Mouse (Mus musculus) lung, embryonic 15.5 days (tissue): Measurements from ENCODE around the gene Fam19a5. TPM values are rescaled to one million over a fixed set of nuclear protein-coding genes. Genes with fewer than 3 reads are reported as not detected.

Source experiments
- ATAC-seq: fragments of 200-750 bp; cut with Nextera tagmentation; 2 replicates; pipeline ENCODE4 v1.8.0; 2017; ENCODE audit warnings: moderate number of reproducible peaks, borderline replicate concordance; ENCODE audit not compliant: low FRiP score, low TSS enrichment; ENCODE audit errors: extremely low read depth
- H3K27ac ChIP-seq: fragments of 300-500 bp; sonication (generic); 2 replicates; pipeline ENCODE4 v1.5.1; 2015; ENCODE audit warnings: moderate library complexity, mild to moderate bottlenecking, inconsistent platforms
- H3K27me3 ChIP-seq: fragments of 300-500 bp; sonication (generic); 2 replicates; pipeline ENCODE4 v1.6.1; 2015; ENCODE audit warnings: inconsistent platforms
- H3K36me3 ChIP-seq: fragments of 300-500 bp; sonication (generic); 2 replicates; pipeline ENCODE4 v1.6.1; 2015; ENCODE audit warnings: inconsistent platforms
- H3K4me1 ChIP-seq: fragments of 300-500 bp; sonication (generic); 2 replicates; pipeline ENCODE4 v1.6.1; 2015; ENCODE audit warnings: inconsistent platforms
- H3K4me2 ChIP-seq: fragments of 300-500 bp; sonication (generic); 2 replicates; pipeline ENCODE4 v1.6.1; 2015; ENCODE audit warnings: inconsistent platforms, mild to moderate bottlenecking, moderate library complexity
- H3K4me3 ChIP-seq: fragments of 300-500 bp; sonication (generic); 2 replicates; pipeline ENCODE4 v1.5.1; 2015; ENCODE audit warnings: mild to moderate bottlenecking, inconsistent platforms
- H3K9ac ChIP-seq: fragments of 300-500 bp; sonication (generic); 2 replicates; pipeline ENCODE4 v1.6.1; 2015; ENCODE audit warnings: inconsistent platforms
- H3K9me3 ChIP-seq: fragments of 300-500 bp; sonication (generic); 2 replicates; pipeline ENCODE4 v1.6.1; 2016; ENCODE audit warnings: inconsistent platforms
- WGBS: fragments of 180-500 bp; shearing (Covaris S2); methylation state at CpG from one replicate; pipeline ENCODE4 v1.1.7; 2015; 5-methylcytosine and 5-hydroxymethylcytosine counted together
- microRNA-seq: library from miRNA; unstranded; fragments of <30 nt; microRNA quantifications from one replicate; pipeline ENCODE4, GENCODE M21; 2016
- polyA plus RNA-seq: library from polyadenylated mRNA; unstranded; fragments of >200 nt; fragmentation: Nextera tagmentation; extraction: Ambion mirVana; gene quantifications from 2 replicates; pipeline ENCODE4 v1.2.1, GENCODE M21; 2015

The Fam19a5 gene
- polyA plus RNA-seq, 1 experiment from 2014 or later: 0.82 TPM

DNA sequence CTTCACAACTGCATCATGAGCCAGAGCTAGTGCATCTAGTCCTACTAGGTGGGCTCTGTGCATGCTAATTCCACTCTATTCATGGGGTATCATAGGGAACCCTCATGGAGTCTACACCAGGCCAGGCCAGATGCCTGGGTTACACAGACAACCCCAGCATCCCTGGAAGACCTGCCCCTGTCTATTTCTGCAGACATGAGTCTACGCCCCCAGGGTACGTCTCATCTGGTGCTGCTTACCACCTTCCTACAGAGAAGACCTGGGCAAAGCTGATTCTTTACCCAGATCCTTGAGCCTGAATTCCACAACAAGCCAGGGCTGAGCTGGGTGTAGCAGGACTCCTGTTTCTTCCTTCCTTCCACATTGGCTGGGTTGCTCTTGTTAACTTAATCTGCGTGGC is 249.6 kb downstream of the Fam19a5 start:
- no peaks in the 10 kb centered on the region for H3K4me1 ChIP-seq
- no peak for ATAC-seq
- H3K9ac ChIP-seq: no peak overlapping the region
- H3K4me3 ChIP-seq: no peak overlapping the region
- no peak overlapping the region for H3K27ac ChIP-seq
- no peaks in the 10 kb centered on the region for H3K9me3 ChIP-seq
- no peaks in the 10 kb centered on the region for H3K27me3 ChIP-seq
- H3K4me2 ChIP-seq: no peak overlapping the region
- 73% methylated on average over 3 of the region's 3 CpGs for WGBS
- H3K36me3 ChIP-seq: no peaks in the 10 kb centered on the region

DNA sequence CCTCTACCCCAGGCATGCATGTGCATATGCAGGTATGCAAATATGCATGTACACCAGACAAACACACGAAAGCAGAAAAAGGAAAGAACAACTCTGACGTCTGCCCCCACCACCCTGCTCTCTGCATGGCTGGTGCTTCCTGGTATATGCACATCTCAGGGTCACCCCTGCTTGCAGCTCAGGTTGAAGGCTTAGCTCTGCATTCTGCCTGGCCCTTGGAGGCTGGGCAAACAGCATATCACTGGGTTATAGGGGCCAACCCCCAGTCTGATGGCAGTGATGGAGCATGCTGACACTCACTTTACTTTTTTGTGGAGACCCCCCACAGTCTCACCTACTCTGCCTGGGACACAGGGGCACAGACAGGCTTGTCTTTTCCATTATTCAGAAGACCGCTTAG is 252.5 kb downstream of the Fam19a5 start:
- H3K4me1 ChIP-seq: no peaks in the 10 kb centered on the region
- H3K9ac ChIP-seq: no peak overlapping the region
- WGBS: 58% methylated on average over 3 of the region's 3 CpGs
- no peaks in the 10 kb centered on the region for H3K27me3 ChIP-seq
- ATAC-seq: no peak
- H3K27ac ChIP-seq: no peak overlapping the region
- H3K4me3 ChIP-seq: no peak overlapping the region
- H3K4me2 ChIP-seq: no peak overlapping the region
- no peaks in the 10 kb centered on the region for H3K9me3 ChIP-seq
- no peaks in the 10 kb centered on the region for H3K36me3 ChIP-seq

Small RNA genes within 50 kb of the gene (microRNA-seq; reads per million reads assigned to microRNA genes)
- gene Mir6393: not detected
